Mouse (Mus musculus): ENCODE results near the gene Nfasc. TPM values are rescaled to one million over a fixed set of nuclear protein-coding genes. Genes with fewer than 3 reads are reported as not detected.

Nfasc gene
- 20.1 and 37.4 TPM in 2 replicates for polyA plus RNA-seq (2021; fragmentation: Nextera tagmentation)
- long read RNA-seq, experiment 1, full-length matches to known transcripts, result 1 of 64 reads
- long read RNA-seq, experiment 1, partial matches to known transcripts, result 21 of 64 reads
- long read RNA-seq, experiment 1, other reads (novel, unspliced or antisense), result 42 of 64 reads
- long read RNA-seq, experiment 2, partial matches to known transcripts, result 11 of 32 reads
- long read RNA-seq, experiment 2, other reads (novel, unspliced or antisense), result 21 of 32 reads

DNA sequence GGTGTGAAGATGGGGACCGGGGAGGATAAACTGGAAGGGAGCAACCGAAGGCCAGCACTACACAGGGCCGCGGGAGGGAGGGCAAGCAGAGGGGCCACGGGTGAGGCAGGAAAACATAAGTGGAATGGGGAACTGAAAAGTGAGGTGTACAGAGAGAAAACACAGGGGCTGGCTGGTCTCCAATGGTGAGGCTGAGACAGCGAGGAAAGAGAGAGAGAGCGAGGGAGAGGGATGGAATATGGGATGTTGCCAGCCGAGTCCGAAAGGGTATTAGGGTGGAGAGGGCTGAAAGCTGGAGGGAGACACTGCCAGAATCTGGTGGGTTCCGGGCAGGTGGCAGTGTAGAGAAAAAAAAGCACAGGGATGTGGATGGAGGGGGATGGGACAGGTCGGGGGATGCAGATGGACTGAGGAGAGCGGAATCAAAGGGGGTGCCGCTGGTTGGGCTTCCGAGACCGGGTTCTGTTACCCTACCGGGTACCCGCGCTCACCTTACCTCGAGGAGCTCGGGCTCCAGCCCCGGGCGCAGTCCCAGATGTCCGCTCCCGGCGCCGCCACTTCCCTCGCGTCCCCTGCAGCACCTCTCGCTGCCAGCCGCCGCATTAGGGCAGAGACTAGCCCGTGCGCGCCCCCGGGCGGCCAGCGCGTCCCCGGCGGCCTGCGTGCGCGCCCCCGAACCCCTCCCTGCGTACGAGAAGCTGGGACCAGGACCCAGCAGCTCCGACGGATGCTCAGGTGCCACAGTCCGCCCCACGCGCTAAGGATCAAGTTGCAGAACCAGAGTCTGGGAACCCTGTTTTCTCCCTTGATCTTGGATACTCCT is at the start of gene Nfasc:
Gene Nfasc, minus strand, starts transcription at position 623 of the 823 bp plus-strand sequence.

DNA sequence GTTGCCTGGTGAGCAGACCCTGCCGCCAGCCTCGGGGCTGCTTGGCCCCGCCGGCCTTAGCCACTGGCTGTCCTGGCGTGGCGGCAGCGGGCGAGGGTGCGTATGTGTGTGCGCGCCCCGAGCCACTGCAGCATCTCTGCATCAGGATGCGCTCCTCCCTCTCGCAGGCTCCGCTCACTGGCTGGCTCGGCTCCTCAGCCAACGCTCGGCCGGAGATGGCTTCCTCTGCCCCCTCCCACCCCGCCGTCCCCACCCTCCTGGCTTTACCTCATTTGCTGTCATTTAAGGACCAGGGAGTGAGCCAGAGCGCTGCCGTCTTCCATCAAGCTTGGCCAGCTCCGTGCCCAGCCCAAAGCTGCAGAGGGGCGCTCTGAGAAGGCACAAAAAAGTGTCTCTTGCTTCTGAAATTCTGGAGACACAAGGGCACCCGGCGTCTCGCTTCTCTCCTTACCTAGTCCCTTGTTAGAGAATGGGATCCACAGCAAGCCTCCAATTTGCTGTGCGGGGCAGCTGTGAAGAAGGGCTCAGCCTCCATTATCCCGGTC is 198.8 kb downstream of the Nfasc start, which contains the start of gene Cntn2:
Gene Cntn2, minus strand, starts transcription at position 495 of the 545 bp plus-strand sequence.

Other genes starting within 250 kb of the Nfasc start
- 1.1 and 2.2 TPM in 2 replicates for gene Tmem81, start 235.6 kb downstream of the Nfasc start, polyA plus RNA-seq (2021; fragmentation: Nextera tagmentation)
- gene Cntn2, start 198.5 kb downstream of the Nfasc start, polyA plus RNA-seq (2021; fragmentation: Nextera tagmentation), result 14.3 and 15.3 TPM in 2 replicates
- gene Lrrn2, start 138.5 kb upstream of the Nfasc start, polyA plus RNA-seq (2021; fragmentation: Nextera tagmentation), result 49.0 and 63.4 TPM in 2 replicates

Measured in left cerebral cortex, adult 6 months (tissue).